Mouse (Mus musculus) cerebellum, adult 9-11 months (tissue): ENCODE results near the gene Olfr796.

ENCODE experiments used
- DNase-seq: peaks from one replicate; pipeline ENCODE4 v3.0.0; 2022

Gene Olfr796

GRCm38 (mm10) chr10:129612470-129612869 is at the start of gene Olfr796:
TSS of gene Olfr796 (minus strand) at chr10:129612570.
- DNase-seq = no peak

- no peak for DNase-seq
Observed at GRCm38 (mm10) chr10:129657394-129657793, 45.0 kb upstream of the Olfr796 start, which contains the start of gene Olfr800. TSS of gene Olfr800 (plus strand) at chr10:129657694.

- no peak for DNase-seq
Observed at GRCm38 (mm10) chr10:129651763-129652162, 39.4 kb upstream of the Olfr796 start.

- no peak for DNase-seq
Observed at GRCm38 (mm10) chr10:129637184-129637583, 24.8 kb upstream of the Olfr796 start, which contains the start of gene Olfr799. TSS of gene Olfr799 (plus strand) at chr10:129637484.

GRCm38 (mm10) chr10:129627834-129628233 is 15.5 kb upstream of the Olfr796 start, which contains the start of gene Olfr798:
TSS of gene Olfr798 (minus strand) at chr10:129627934.
- no peak for DNase-seq

- no peak for DNase-seq
Observed at GRCm38 (mm10) chr10:129623251-129623650, 10.9 kb upstream of the Olfr796 start.

GRCm38 (mm10) chr10:129621724-129622123 is 9.4 kb upstream of the Olfr796 start:
- DNase-seq = no peak

- DNase-seq = no peak
Observed at GRCm38 (mm10) chr10:129577066-129577465, 35.3 kb downstream of the Olfr796 start.

DNA sequence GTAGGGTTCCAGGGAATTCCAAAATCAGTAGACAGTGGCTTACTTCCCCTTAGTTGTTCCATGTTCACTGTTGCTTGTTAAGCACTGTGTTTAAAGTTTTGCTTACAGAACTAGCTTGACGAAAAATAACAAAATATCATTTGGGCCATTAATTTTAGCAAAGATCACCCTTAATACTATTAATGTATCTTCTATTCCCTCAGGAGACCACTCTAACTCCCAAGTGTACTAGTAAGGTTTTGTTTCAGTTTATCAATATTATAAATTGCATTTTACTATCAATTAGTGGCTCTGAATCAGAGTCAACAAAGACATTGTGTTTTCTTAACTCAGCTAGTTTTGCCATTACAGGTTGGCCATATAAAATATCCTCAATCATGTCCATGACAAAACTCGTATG is 45.0 kb downstream of the Olfr796 start, which contains the start of gene Olfr794:
Gene Olfr794, plus strand, starts transcription at position 301 of the 400 bp plus-strand sequence.
- DNase-seq = no peak
